Mouse (Mus musculus): ENCODE measurements at regions not wholly inside any gene's neighbourhood (a gene's known extent, or its start where the extent isn't known, plus 50 kb on each side); places are given as distances from the start of the nearest gene placed in this dataset.

DNA sequence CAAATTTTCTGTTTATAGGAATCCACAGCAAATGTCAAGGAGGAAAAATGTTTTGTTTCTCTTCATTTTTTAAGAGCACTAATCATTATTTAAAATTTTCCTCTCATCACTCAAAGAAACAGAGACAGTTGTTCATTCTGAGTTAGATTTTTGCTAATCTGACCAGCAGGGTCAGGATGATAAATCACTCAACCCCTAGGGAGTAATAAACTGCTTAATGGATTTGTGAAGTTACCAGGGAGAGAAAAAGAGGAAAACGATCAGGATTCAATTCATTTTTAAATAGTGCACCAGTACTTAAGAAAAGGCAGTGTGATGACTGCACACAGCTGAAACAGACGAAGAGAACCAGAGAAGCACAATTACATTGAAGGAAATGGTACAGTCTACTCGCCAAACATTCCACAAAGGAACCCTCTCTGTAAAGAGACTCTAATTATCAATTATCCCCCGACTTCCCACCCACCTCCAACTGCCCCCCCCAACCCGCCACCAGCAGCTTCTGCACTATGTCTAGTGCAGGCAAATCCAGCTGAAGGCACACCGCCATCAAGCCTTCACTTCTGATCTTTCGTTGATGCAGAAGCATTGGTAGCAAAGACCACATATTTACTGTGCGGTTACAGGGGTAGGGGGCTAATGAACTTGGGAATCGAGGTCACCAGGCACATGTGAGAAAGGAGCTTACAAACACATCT lies 481.9 kb downstream of the Psat1 start:
- 53% methylated on average over 9 of the region's 9 CpGs for WGBS
- Histone ChIP-seq H3K27me3 (replicated peaks) (no peaks in the 10 kb centered on the region), H3K9ac (no peak overlapping the region), H3K27ac (replicated peaks) (no peak overlapping the region), H3K9me3 (no peaks in the 10 kb centered on the region), H3K4me2 (no peak overlapping the region), H3K4me1 (0 out of 2 replicates have a peak, but pooled peaks cover under 1% of the 10 kb centered on the region), H3K36me3 (no peaks in the 10 kb centered on the region), H3K4me3 (no peak overlapping the region)
- no peak for ATAC-seq (ENCODE audit: extremely low read depth, insufficient number of reproducible peaks, low FRiP score, low TSS enrichment)

DNA sequence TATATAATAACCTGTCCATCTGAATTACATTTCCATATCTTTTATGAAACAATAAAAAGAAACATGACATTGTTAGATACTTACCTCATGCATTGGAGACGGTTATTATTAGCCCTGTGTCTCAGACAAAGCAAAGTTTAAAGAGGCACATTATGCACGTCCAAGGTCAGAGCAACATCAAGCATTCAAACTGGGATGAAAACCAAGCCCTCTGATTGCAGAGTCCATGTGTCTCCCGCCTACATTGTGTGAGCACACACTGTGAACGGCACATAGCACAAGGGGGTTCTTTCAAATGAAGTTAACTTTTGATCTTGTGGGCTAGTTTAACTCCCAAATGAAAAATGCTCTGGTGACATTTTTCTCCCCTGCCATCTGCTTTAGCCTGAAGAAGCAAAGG lies 489.3 kb downstream of the Psat1 start:
- Histone ChIP-seq H3K9ac (no peak overlapping the region), H3K27me3 (replicated peaks) (no peaks in the 10 kb centered on the region), H3K27ac (replicated peaks) (no peak overlapping the region), H3K4me2 (no peak overlapping the region), H3K9me3 (no peaks in the 10 kb centered on the region), H3K4me3 (no peak overlapping the region), H3K36me3 (no peaks in the 10 kb centered on the region), H3K4me1 (peaks cover 9% of the 10 kb centered on the region)
- ATAC-seq (ENCODE audit: extremely low read depth, insufficient number of reproducible peaks, low FRiP score, low TSS enrichment): no peak
- 41% methylated on average over 4 of the region's 4 CpGs for WGBS

DNA sequence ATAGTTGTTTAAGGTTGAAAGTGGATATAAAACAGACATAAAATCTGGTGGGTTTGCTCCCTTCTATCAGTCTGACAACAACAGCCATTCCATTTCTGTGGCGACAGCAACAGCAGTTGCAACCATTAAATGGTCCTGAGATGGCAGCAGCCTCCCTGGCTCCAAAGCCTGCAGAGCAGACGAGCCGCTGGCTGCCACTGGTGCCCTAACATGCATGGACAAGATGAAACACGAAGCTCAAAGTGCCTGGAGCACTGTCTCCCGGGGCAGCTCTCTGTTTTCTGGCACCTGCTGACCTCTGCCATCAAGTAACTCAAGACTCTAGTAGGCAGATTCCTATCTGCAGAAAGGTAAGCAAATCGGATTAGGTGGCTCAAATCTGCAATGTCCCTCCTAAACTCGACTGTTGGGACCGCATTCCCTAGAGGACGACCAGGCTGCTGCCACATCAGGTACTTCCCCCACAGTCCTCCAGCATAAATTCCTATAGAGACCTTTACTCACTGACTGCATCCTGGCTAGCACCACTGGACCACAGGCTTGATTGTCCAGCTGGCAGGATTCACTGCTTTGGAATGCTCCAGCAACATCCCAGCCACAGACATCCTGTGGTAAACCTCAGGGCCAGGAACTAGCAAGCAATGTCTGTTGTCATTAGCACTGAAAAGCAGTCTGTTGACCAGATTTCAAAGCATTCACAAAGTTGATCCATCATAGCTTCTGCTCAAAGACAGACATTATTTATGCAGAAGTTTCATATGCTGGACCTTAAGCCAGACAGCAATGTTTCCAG lies 490.0 kb downstream of the Psat1 start:
- H3K4me1 ChIP-seq: peaks cover 9% of the 10 kb centered on the region
- no peak overlapping the region for H3K9ac ChIP-seq
- ATAC-seq (ENCODE audit: extremely low read depth, insufficient number of reproducible peaks, low FRiP score, low TSS enrichment): no peak
- H3K27me3 ChIP-seq (replicated peaks): no peaks in the 10 kb centered on the region
- no peak overlapping the region for H3K27ac ChIP-seq (replicated peaks)
- H3K4me3 ChIP-seq: no peak overlapping the region
- WGBS: 50% methylated on average over 9 of the region's 9 CpGs
- no peak overlapping the region for H3K4me2 ChIP-seq
- H3K9me3 ChIP-seq: no peaks in the 10 kb centered on the region
- no peaks in the 10 kb centered on the region for H3K36me3 ChIP-seq

DNA sequence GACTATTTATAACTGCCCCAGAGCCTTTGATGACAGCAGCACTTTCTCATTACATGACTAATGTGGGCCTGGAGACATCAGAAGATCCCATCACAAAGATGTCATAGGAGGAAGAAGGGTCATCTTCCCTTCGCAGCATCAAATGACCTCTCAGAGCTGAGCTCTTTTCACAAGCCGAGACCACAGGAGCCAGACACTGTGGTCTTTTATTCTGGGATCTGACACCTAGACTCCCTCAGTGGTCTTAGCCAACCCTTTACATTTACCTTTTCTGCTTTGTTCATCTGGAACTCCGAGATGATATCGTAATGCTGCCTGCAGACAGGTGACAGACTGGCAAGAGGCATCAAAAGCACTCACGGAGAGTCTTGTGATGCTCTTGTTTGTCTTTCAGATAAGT lies 498.1 kb downstream of the Psat1 start:
- no peaks in the 10 kb centered on the region for H3K9me3 ChIP-seq
- no peak overlapping the region for H3K4me2 ChIP-seq
- 26% methylated on average over 5 of the region's 5 CpGs for WGBS
- H3K4me3 ChIP-seq: no peak overlapping the region
- no peaks in the 10 kb centered on the region for H3K4me1 ChIP-seq
- no peak overlapping the region for H3K27ac ChIP-seq (replicated peaks)
- H3K9ac ChIP-seq: no peak overlapping the region
- no peaks in the 10 kb centered on the region for H3K27me3 ChIP-seq (replicated peaks)
- no peak for ATAC-seq (ENCODE audit: extremely low read depth, insufficient number of reproducible peaks, low FRiP score, low TSS enrichment)
- H3K36me3 ChIP-seq: no peaks in the 10 kb centered on the region

DNA sequence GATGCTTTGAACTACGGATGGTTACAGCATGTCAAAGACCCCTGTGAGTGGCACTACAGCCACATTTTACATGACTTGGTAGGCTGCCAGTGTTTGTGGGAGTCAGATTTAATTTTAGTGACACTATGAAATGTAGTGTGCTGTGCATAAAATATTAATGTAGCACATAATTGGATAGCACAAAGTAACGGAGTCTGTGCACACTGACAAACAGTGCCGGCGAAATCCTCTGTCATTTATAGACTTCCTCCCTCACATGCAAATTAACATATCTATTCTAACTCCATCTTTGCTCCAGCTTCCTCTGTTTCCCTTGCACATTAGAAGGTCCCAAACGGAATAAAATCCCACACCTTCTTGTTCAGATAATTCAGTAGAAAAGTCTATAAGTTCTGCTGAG lies 515.3 kb downstream of the Psat1 start:
- no peaks in the 10 kb centered on the region for H3K9me3 ChIP-seq
- 79% methylated on average over 5 of the region's 5 CpGs for WGBS
- ATAC-seq (ENCODE audit: extremely low read depth, insufficient number of reproducible peaks, low FRiP score, low TSS enrichment): no peak

DNA sequence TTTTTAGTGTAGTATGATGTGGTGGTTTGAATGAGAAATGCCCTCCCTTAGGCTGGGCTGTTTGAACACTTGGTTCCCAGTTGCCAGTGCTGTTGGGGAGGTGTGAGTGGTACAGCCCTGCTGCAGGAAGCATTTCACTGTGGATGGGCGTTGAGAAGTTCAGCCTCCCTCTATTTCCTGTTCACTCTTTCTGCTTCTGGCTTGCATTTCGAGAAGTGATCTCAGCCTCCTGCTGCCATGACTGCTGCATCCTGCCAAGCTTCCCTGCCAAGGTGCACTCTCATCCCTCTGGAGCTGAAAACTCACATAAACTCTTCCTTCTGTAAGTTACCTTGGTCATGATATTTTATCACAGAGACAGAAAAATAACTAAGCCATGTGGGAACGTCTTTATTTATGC lies 525.8 kb downstream of the Psat1 start:
- 44% methylated on average over 3 of the region's 3 CpGs for WGBS
- no peak for ATAC-seq (ENCODE audit: extremely low read depth, insufficient number of reproducible peaks, low FRiP score, low TSS enrichment)
- no peaks in the 10 kb centered on the region for H3K36me3 ChIP-seq

More for the DNA sequence above, 515.3 kb downstream of the Psat1 start:
- Histone ChIP-seq H3K27me3 (replicated peaks) (no peaks in the 10 kb centered on the region), H3K27ac (replicated peaks) (no peak overlapping the region), H3K4me1 (no peaks in the 10 kb centered on the region), H3K4me2 (no peak overlapping the region), H3K4me3 (no peak overlapping the region), H3K9ac (no peak overlapping the region), H3K36me3 (no peaks in the 10 kb centered on the region)

DNA sequence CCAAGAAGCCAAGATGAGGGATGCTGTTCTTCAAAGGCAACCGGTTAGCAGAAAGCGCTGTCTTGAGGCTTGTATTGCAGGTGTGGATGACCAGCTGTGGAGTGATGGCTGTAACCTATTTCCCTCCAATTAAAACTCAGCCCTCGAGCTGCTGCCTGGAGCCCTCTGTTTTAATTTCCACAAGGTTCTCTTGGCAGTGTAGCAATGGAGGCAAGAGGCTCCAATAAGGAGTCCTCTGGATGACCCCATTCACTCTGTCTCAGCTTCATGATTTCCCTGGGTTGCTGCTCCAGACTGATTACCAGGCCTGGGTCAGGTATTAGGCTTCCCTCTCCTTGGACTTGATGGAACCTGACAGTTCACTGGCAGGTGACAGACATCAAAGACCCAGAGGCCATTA lies 548.5 kb downstream of the Psat1 start:
- Histone ChIP-seq H3K4me2 (no peak overlapping the region), H3K36me3 (no peaks in the 10 kb centered on the region), H3K9ac (no peak overlapping the region), H3K4me3 (no peak overlapping the region), H3K27ac (replicated peaks) (no peak overlapping the region), H3K27me3 (replicated peaks) (no peaks in the 10 kb centered on the region), H3K4me1 (no peaks in the 10 kb centered on the region), H3K9me3 (no peaks in the 10 kb centered on the region)
- no peak for ATAC-seq (ENCODE audit: extremely low read depth, insufficient number of reproducible peaks, low FRiP score, low TSS enrichment)
- WGBS: 75% methylated on average over 3 of the region's 3 CpGs

More for the DNA sequence above, 525.8 kb downstream of the Psat1 start:
- no peak overlapping the region for H3K27ac ChIP-seq (replicated peaks)
- H3K4me1 ChIP-seq: no peaks in the 10 kb centered on the region
- H3K9me3 ChIP-seq: no peaks in the 10 kb centered on the region
- H3K27me3 ChIP-seq (replicated peaks): no peaks in the 10 kb centered on the region
- H3K4me2 ChIP-seq: no peak overlapping the region
- H3K9ac ChIP-seq: no peak overlapping the region
- no peak overlapping the region for H3K4me3 ChIP-seq

DNA sequence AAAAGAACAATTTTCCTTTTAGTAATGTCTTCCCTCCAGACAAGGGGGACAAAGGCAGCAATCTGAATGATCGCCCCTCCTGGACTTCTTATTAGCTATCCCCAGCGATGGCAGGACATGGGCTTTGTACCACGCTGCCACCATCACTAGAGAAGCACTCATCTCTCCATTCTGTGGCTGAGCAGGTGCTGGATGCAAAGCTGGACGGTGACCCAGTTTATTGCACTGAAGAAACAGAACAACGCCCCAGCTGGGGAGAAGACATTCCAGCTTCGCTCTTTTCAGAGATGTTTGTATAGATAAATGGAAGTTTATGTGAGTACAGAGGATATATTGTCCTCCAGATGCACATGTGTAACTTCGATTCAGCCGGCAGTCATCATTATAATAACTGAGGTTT lies 575.5 kb downstream of the Psat1 start:
- H3K4me3 ChIP-seq: no peak overlapping the region
- no peaks in the 10 kb centered on the region for H3K9me3 ChIP-seq
- 82% methylated on average over 8 of the region's 8 CpGs for WGBS
- H3K4me2 ChIP-seq: no peak overlapping the region
- H3K27ac ChIP-seq (replicated peaks): no peak overlapping the region
- no peaks in the 10 kb centered on the region for H3K4me1 ChIP-seq
- H3K9ac ChIP-seq: no peak overlapping the region
- no peaks in the 10 kb centered on the region for H3K36me3 ChIP-seq
- H3K27me3 ChIP-seq (replicated peaks): no peaks in the 10 kb centered on the region
- no peak for ATAC-seq (ENCODE audit: extremely low read depth, insufficient number of reproducible peaks, low FRiP score, low TSS enrichment)

DNA sequence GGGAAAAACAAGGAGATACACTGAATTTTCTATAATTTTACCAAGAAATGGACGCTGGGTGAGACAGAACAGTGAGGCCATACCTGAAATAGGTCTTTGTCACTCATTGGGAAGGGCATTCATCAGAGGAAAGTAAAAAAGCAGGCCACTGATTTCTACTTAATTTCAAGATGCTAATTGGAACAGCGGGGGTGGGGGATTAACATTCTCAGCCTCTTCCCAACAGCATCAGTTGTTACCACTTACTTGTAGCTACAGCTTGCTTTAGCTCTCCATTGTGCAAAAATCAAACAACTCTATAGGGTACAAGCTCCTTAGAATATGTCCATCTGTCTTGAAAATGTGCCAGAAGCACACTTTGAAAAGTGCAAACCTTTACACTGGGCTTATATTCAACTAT lies 580.2 kb downstream of the Psat1 start:
- Histone ChIP-seq H3K27me3 (replicated peaks) (no peaks in the 10 kb centered on the region), H3K9ac (no peak overlapping the region), H3K4me1 (no peaks in the 10 kb centered on the region), H3K9me3 (no peaks in the 10 kb centered on the region), H3K4me2 (no peak overlapping the region), H3K4me3 (no peak overlapping the region), H3K36me3 (no peaks in the 10 kb centered on the region), H3K27ac (replicated peaks) (no peak overlapping the region)
- no peak for ATAC-seq (ENCODE audit: extremely low read depth, insufficient number of reproducible peaks, low FRiP score, low TSS enrichment)
- 43% methylated on average over 2 of the region's 2 CpGs for WGBS

DNA sequence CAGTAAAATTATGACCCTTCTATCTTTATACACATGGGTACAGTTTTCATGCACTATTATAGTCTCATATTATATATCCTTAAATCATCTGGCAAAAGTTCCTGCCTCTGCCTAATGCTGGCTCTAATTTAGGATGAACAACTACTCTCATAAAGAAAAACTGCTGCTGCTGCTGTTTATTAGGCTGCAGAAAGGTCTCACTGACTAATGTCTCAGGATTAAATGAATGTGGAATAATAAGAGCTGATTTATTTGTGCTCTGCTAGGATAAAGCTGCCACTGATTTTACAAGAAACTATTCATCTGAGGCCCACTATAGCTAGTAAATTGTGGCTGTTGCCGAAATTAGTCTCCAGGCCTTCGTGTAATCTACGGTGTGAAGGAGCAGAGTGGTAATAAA lies 590.0 kb downstream of the Psat1 start:
- Histone ChIP-seq H3K4me2 (no peak overlapping the region), H3K27me3 (replicated peaks) (no peaks in the 10 kb centered on the region), H3K36me3 (no peaks in the 10 kb centered on the region), H3K4me3 (no peak overlapping the region), H3K4me1 (no peaks in the 10 kb centered on the region), H3K9me3 (no peaks in the 10 kb centered on the region), H3K27ac (replicated peaks) (no peak overlapping the region), H3K9ac (no peak overlapping the region)
- no peak for ATAC-seq (ENCODE audit: extremely low read depth, insufficient number of reproducible peaks, low FRiP score, low TSS enrichment)
- WGBS: 77% methylated on average over 3 of the region's 3 CpGs

DNA sequence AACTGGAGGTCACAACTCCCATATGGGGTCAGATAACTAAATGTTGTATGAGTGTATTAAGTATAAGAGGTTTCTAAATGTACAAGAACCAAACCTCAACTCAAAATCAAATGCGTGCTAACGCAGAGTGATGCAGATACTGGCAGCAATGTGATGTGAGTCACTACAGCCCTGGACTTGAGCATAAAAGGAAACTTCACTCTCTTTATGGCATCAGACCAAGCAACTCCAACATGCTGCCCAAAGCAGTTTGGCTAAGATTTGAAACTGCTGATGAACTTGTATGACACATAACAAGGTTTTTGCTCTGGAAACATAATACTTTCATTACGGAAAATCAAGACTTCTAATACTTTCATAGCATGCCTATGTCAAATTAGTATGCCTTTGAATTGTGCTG lies 598.8 kb downstream of the Psat1 start:
- Histone ChIP-seq H3K27me3 (replicated peaks) (no peaks in the 10 kb centered on the region), H3K36me3 (no peaks in the 10 kb centered on the region), H3K4me1 (no peaks in the 10 kb centered on the region), H3K27ac (replicated peaks) (no peak overlapping the region), H3K4me2 (no peak overlapping the region), H3K9ac (no peak overlapping the region), H3K9me3 (no peaks in the 10 kb centered on the region), H3K4me3 (no peak overlapping the region)
- 86% methylated on average over 3 of the region's 3 CpGs for WGBS
- ATAC-seq (ENCODE audit: extremely low read depth, insufficient number of reproducible peaks, low FRiP score, low TSS enrichment): no peak

DNA sequence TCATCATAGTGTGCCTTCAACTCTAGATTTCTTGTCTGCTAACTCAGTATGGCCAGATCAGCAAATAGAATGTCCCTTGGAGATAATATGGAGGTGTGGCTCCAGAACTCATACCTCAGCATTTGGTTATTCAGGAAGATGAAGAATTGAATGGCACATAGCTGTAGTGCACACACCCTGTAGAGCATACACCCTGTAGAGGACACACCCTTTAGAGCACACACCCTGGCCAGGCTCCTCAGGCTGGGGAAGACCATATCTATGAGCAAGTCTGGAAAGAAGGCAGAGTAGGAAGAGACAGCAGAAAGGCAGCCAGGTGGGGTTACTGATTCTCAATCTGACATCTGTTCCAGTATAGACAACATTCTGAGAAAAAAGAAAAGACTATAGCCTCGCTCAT lies 604.9 kb downstream of the Psat1 start:
- no peak overlapping the region for H3K9ac ChIP-seq
- no peaks in the 10 kb centered on the region for H3K9me3 ChIP-seq
- H3K4me3 ChIP-seq: no peak overlapping the region
- H3K27me3 ChIP-seq (replicated peaks): 0 out of 2 replicates have a peak, but pooled peaks cover 3% of the 10 kb centered on the region
- no peaks in the 10 kb centered on the region for H3K36me3 ChIP-seq
- H3K4me1 ChIP-seq: no peaks in the 10 kb centered on the region
- ATAC-seq (ENCODE audit: extremely low read depth, insufficient number of reproducible peaks, low FRiP score, low TSS enrichment): no peak
- H3K4me2 ChIP-seq: no peak overlapping the region
- 73% methylated on average over 1 of the region's 1 CpGs for WGBS
- H3K27ac ChIP-seq (replicated peaks): no peak overlapping the region

Measured in heart, embryonic 13.5 days (tissue).